Mouse (Mus musculus): ENCODE measurements around the gene Letmd1. TPM values are rescaled to one million over a fixed set of nuclear protein-coding genes. Genes with fewer than 3 reads are reported as not detected.
A peak's percentile ranks its signal among the peaks of the same experiment; 100 is the strongest.
"Not testable (repeated sequence)": the region's sequence is repeated elsewhere in the genome, so short reads cannot be mapped to it uniquely, and the experiment has no call there.

The Letmd1 gene
- total RNA-seq (2021) = 1 to 10 TPM; 8.0 to 9.3 TPM
- long read RNA-seq, experiment 1, transcript Letmd1-201 (9 exons, 2,502 nt) = major isoform, 5 of 10 reads
- long read RNA-seq, experiment 1, partial matches to known transcripts = 0 of 10 reads
- long read RNA-seq, experiment 1, other reads (novel, unspliced or antisense) = 3 of 10 reads
- long read RNA-seq, experiment 2, partial matches to known transcripts = 1 of 11 reads
- long read RNA-seq, experiment 2, other reads (novel, unspliced or antisense) = 5 of 11 reads

GRCm38 (mm10) chr15:100468295-100469188 is at the start of gene Letmd1:
Gene Letmd1 (plus strand): TSS chr15:100469023.
- intact Hi-C loops (cut with DNase I) = loop anchor here (5.0 kb wide), 2 partner anchors 144 to 214 kb away; no protein-coding TSS in a partner anchor
- DNase-seq = peak; percentile 81 to 85

GRCm38 (mm10) chr15:100419311-100419710 is 49.5 kb upstream of the Letmd1 start:
- intact Hi-C loops (cut with DNase I) = no loop called here
- DNase-seq = no peak

- intact Hi-C loops (cut with DNase I) = no loop called here
- DNase-seq = no peak
Observed at GRCm38 (mm10) chr15:100419901-100420745, 48.7 kb upstream of the Letmd1 start.

- no peak for DNase-seq
- intact Hi-C loops (cut with DNase I) = no loop called here
Observed at GRCm38 (mm10) chr15:100421059-100421757, 47.6 kb upstream of the Letmd1 start.

- DNase-seq; intact Hi-C loops (cut with DNase I): not testable (repeated sequence)
Observed at GRCm38 (mm10) chr15:100421758-100422197, 47.0 kb upstream of the Letmd1 start, which contains the start of gene Gm5475. Gene Gm5475 (plus strand): TSS chr15:100422147.

GRCm38 (mm10) chr15:100422476-100422875 is 46.3 kb upstream of the Letmd1 start:
- intact Hi-C loops (cut with DNase I) = no loop called here
- DNase-seq = no peak

GRCm38 (mm10) chr15:100422899-100423860 is 45.6 kb upstream of the Letmd1 start:
- DNase-seq = peak; percentile 90 to 97
- intact Hi-C loops (cut with DNase I) = no loop called here

- no peak for DNase-seq
- intact Hi-C loops (cut with DNase I) = no loop called here
Observed at GRCm38 (mm10) chr15:100423916-100424315, 44.9 kb upstream of the Letmd1 start.

GRCm38 (mm10) chr15:100424396-100425122 is 44.3 kb upstream of the Letmd1 start, which contains the start of gene Slc11a2:
Gene Slc11a2 (minus strand): TSS chr15:100425072.
- no peak for DNase-seq
- intact Hi-C loops (cut with DNase I) = no loop called here

- DNase-seq = no peak
- intact Hi-C loops (cut with DNase I) = no loop called here
Observed at GRCm38 (mm10) chr15:100428296-100428905, 40.4 kb upstream of the Letmd1 start.

GRCm38 (mm10) chr15:100429959-100430565 is 38.8 kb upstream of the Letmd1 start:
- DNase-seq = no peak
- intact Hi-C loops (cut with DNase I) = no loop called here

GRCm38 (mm10) chr15:100433234-100433633 is 35.6 kb upstream of the Letmd1 start:
- no peak for DNase-seq
- intact Hi-C loops (cut with DNase I) = no loop called here

- intact Hi-C loops (cut with DNase I) = no loop called here
- DNase-seq = no peak
Observed at GRCm38 (mm10) chr15:100436112-100436511, 32.7 kb upstream of the Letmd1 start.

- intact Hi-C loops (cut with DNase I) = no loop called here
- DNase-seq = no peak
Observed at GRCm38 (mm10) chr15:100436518-100436917, 32.3 kb upstream of the Letmd1 start.

- intact Hi-C loops (cut with DNase I) = no loop called here
- peak; percentile 68 to 81 for DNase-seq
Observed at GRCm38 (mm10) chr15:100443126-100443922, 25.5 kb upstream of the Letmd1 start.

GRCm38 (mm10) chr15:100446887-100447286 is 21.9 kb upstream of the Letmd1 start:
- intact Hi-C loops (cut with DNase I) = no loop called here
- DNase-seq = no peak

All from gastrocnemius, postnatal 36 days (tissue).